Mouse (Mus musculus) lung, embryonic 16.5 days (tissue): ENCODE results near the gene Il12a. TPM values are rescaled to one million over a fixed set of nuclear protein-coding genes. Genes with fewer than 3 reads are reported as not detected.
"Not testable (repeated sequence)": the region's sequence is repeated elsewhere in the genome, so short reads cannot be mapped to it uniquely, and the experiment has no call there.

Source experiments
- ATAC-seq: fragments of 200-750 bp; cut with Nextera tagmentation; 2 replicates; pipeline ENCODE4 v1.8.0; 2017; ENCODE audit warnings: low read depth, mild to moderate bottlenecking, moderate library complexity
- H3K27ac ChIP-seq: fragments of 300-500 bp; sonication (generic); 2 replicates; pipeline ENCODE4 v1.5.1; 2014; ENCODE audit warnings: mild to moderate bottlenecking, control low read depth, low read length
- H3K27me3 ChIP-seq: fragments of 300-500 bp; sonication (generic); 2 replicates; pipeline ENCODE4 v1.6.1; 2014; ENCODE audit warnings: low read depth, low read length, mixed read lengths; ENCODE audit not compliant: control insufficient read depth, insufficient read depth
- H3K36me3 ChIP-seq: fragments of 300-500 bp; sonication (generic); 2 replicates; pipeline ENCODE4 v1.6.1; 2014; ENCODE audit warnings: low read length; ENCODE audit not compliant: control insufficient read depth, insufficient read depth
- H3K4me1 ChIP-seq: fragments of 300-500 bp; sonication (generic); replicated peaks from 2 replicates; pipeline ENCODE4 v1.6.1; 2014; ENCODE audit warnings: low read length, mixed read lengths; ENCODE audit not compliant: control insufficient read depth, insufficient read depth
- H3K4me2 ChIP-seq: fragments of 300-500 bp; sonication (generic); 2 replicates; pipeline ENCODE4 v1.6.1; 2014; ENCODE audit warnings: low read depth, low read length, control low read depth
- H3K4me3 ChIP-seq: fragments of 300-500 bp; sonication (generic); 2 replicates; pipeline ENCODE4 v1.5.1; 2014; ENCODE audit warnings: mild to moderate bottlenecking, low read length, control low read depth
- H3K9ac ChIP-seq: fragments of 300-500 bp; sonication (generic); 2 replicates; pipeline ENCODE4 v1.6.1; 2014; ENCODE audit warnings: low read length, control low read depth
- H3K9me3 ChIP-seq: fragments of 300-500 bp; sonication (generic); 2 replicates; pipeline ENCODE4 v1.6.1; 2016; ENCODE audit warnings: low read length; ENCODE audit not compliant: control insufficient read depth
- WGBS: fragments of 180-500 bp; shearing (Covaris S2); extraction: QIAGEN DNeasy Blood & Tissue Kit; methylation state at CpG from one replicate; pipeline ENCODE4 v1.1.7; 2014; 5-methylcytosine and 5-hydroxymethylcytosine counted together
- polyA plus RNA-seq: library from polyadenylated mRNA; unstranded; fragments of >200 nt; fragmentation: Nextera tagmentation; extraction: Ambion mirVana; gene quantifications from 2 replicates; pipeline ENCODE4 v1.2.1, GENCODE M21; 2015

Il12a gene
- polyA plus RNA-seq, 1 experiment from 2014 or later = 0.33 TPM

GRCm38 (mm10) chr3:68711510-68711909 lies 21.1 kb downstream of the Il12a start:
- no peaks in the 10 kb centered on the region for H3K4me1 ChIP-seq
- no peak overlapping the region for H3K9ac ChIP-seq
- H3K36me3 ChIP-seq = no peaks in the 10 kb centered on the region
- WGBS = 79% methylated on average over 5 of the region's 5 CpGs
- no peak overlapping the region for H3K4me3 ChIP-seq
- H3K27ac ChIP-seq = no peak overlapping the region
- ATAC-seq = no peak
- H3K4me2 ChIP-seq = no peak overlapping the region
- no peaks in the 10 kb centered on the region for H3K9me3 ChIP-seq
- H3K27me3 ChIP-seq = no peaks in the 10 kb centered on the region

- H3K4me1 ChIP-seq = no peaks in the 10 kb centered on the region
- ATAC-seq = peak; percentile 46; the same call in 1 of the 2 replicates
- WGBS = 4% methylated on average over 7 of the region's 7 CpGs
- no peak overlapping the region for H3K27ac ChIP-seq
- H3K4me2 ChIP-seq = peak overlapping the region; percentile 52
- H3K9ac ChIP-seq = no peak overlapping the region
- no peaks in the 10 kb centered on the region for H3K27me3 ChIP-seq
- H3K9me3 ChIP-seq = no peaks in the 10 kb centered on the region
- no peaks in the 10 kb centered on the region for H3K36me3 ChIP-seq
- H3K4me3 ChIP-seq = peak overlapping the region; percentile 34
Observed at GRCm38 (mm10) chr3:68713550-68713949, 23.1 kb downstream of the Il12a start.

- H3K36me3 ChIP-seq, H3K27ac ChIP-seq, ATAC-seq, H3K4me1 ChIP-seq, H3K4me3 ChIP-seq, H3K27me3 ChIP-seq, H3K9ac ChIP-seq, H3K9me3 ChIP-seq, H3K4me2 ChIP-seq: not testable (repeated sequence)
- WGBS = 43% methylated on average over 5 of the region's 5 CpGs
Observed at GRCm38 (mm10) chr3:68717346-68717745, 26.9 kb downstream of the Il12a start.

GRCm38 (mm10) chr3:68719229-68719819 lies 28.9 kb downstream of the Il12a start:
- 66% methylated on average over 8 of the region's 8 CpGs for WGBS
- no peak overlapping the region for H3K27ac ChIP-seq
- no peaks in the 10 kb centered on the region for H3K36me3 ChIP-seq
- H3K4me1 ChIP-seq = peaks cover 2% of the 10 kb centered on the region; the same call in 1 of the 2 replicates
- H3K27me3 ChIP-seq = no peaks in the 10 kb centered on the region
- no peaks in the 10 kb centered on the region for H3K9me3 ChIP-seq
- no peak overlapping the region for H3K4me2 ChIP-seq
- no peak overlapping the region for H3K9ac ChIP-seq
- ATAC-seq = no peak
- H3K4me3 ChIP-seq = no peak overlapping the region

GRCm38 (mm10) chr3:68720258-68720657 lies 29.8 kb downstream of the Il12a start:
- no peak overlapping the region for H3K4me3 ChIP-seq
- peak; percentile 43; the same call in 1 of the 2 replicates for ATAC-seq

GRCm38 (mm10) chr3:68741955-68742354 lies 51.5 kb downstream of the Il12a start:
- H3K9ac ChIP-seq = no peak overlapping the region
- ATAC-seq = no peak
- no peaks in the 10 kb centered on the region for H3K27me3 ChIP-seq
- no peak overlapping the region for H3K4me3 ChIP-seq
- 0 out of 2 replicates have a peak, but pooled peaks cover 2% of the 10 kb centered on the region for H3K9me3 ChIP-seq
- 54% methylated on average over 7 of the region's 7 CpGs for WGBS
- no peak overlapping the region for H3K27ac ChIP-seq
- peaks cover 4% of the 10 kb centered on the region; the same call in 1 of the 2 replicates for H3K4me1 ChIP-seq
- H3K36me3 ChIP-seq = no peaks in the 10 kb centered on the region
- no peak overlapping the region for H3K4me2 ChIP-seq

More at GRCm38 (mm10) chr3:68720258-68720657, 29.8 kb downstream of the Il12a start:
- 35% methylated on average over 13 of the region's 13 CpGs for WGBS
- Histone ChIP-seq H3K9me3 (no peaks in the 10 kb centered on the region), H3K9ac (no peak overlapping the region), H3K4me1 (peaks cover 2% of the 10 kb centered on the region; the same call in 1 of the 2 replicates), H3K27me3 (no peaks in the 10 kb centered on the region), H3K27ac (no peak overlapping the region), H3K4me2 (no peak overlapping the region), H3K36me3 (no peaks in the 10 kb centered on the region)

- Histone ChIP-seq H3K9me3 (0 out of 2 replicates have a peak, but pooled peaks cover 2% of the 10 kb centered on the region), H3K4me1 (peaks cover 4% of the 10 kb centered on the region; the same call in 1 of the 2 replicates), H3K36me3 (no peaks in the 10 kb centered on the region), H3K4me2 (no peak overlapping the region), H3K27ac (no peak overlapping the region), H3K27me3 (no peaks in the 10 kb centered on the region), H3K4me3 (no peak overlapping the region), H3K9ac (no peak overlapping the region)
- 53% methylated on average over 9 of the region's 9 CpGs for WGBS
- peak; percentile 41 for ATAC-seq
Observed at GRCm38 (mm10) chr3:68742718-68743471, 52.5 kb downstream of the Il12a start.

GRCm38 (mm10) chr3:68743472-68743732 lies 53.0 kb downstream of the Il12a start:
- no peak overlapping the region for H3K27ac ChIP-seq
- no peak overlapping the region for H3K4me2 ChIP-seq
- WGBS = 22% methylated on average over 3 of the region's 3 CpGs
- 0 out of 2 replicates have a peak, but pooled peaks cover 2% of the 10 kb centered on the region for H3K9me3 ChIP-seq
- no peaks in the 10 kb centered on the region for H3K36me3 ChIP-seq
- no peak overlapping the region for H3K4me3 ChIP-seq
- no peak overlapping the region for H3K9ac ChIP-seq
- no peak for ATAC-seq
- peaks cover 4% of the 10 kb centered on the region; the same call in 1 of the 2 replicates for H3K4me1 ChIP-seq
- no peaks in the 10 kb centered on the region for H3K27me3 ChIP-seq

GRCm38 (mm10) chr3:68744162-68744561 lies 53.7 kb downstream of the Il12a start:
- H3K27me3 ChIP-seq = no peaks in the 10 kb centered on the region

More at GRCm38 (mm10) chr3:68744162-68744561, 53.7 kb downstream of the Il12a start:
- no peak overlapping the region for H3K9ac ChIP-seq
- WGBS = 79% methylated on average over 1 of the region's 1 CpGs
- H3K36me3 ChIP-seq = no peaks in the 10 kb centered on the region
- no peak overlapping the region for H3K4me2 ChIP-seq
- H3K9me3 ChIP-seq = 0 out of 2 replicates have a peak, but pooled peaks cover 2% of the 10 kb centered on the region
- ATAC-seq = no peak
- H3K27ac ChIP-seq = no peak overlapping the region
- no peak overlapping the region for H3K4me3 ChIP-seq
- H3K4me1 ChIP-seq = peaks cover 4% of the 10 kb centered on the region; the same call in 1 of the 2 replicates
